Mouse (Mus musculus): Measurements from ENCODE around the gene Gpr176.

Gpr176 gene

DNA sequence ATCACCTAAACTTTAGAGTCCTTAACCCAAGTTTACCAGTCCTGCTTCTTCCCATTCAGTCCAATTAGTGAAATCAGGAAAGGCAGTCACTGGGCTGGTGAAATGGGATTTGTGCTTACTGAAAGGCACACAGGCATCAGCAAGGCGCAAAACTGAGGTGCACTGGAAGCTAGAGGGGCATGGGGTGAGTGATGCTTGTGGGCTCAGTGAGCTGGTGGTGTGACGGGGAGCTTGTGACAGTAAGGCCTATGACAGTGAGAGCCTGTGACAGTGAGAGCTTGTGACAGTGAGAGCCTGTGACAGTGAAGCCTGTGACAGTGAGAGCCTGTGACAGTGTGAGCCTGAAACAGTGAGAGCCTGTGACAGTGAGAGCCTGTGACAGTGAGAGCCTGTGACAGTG lies 71.6 kb downstream of the Gpr176 start:
- no peak for DNase-seq (ENCODE audit: low read depth)

- DNase-seq (ENCODE audit: low read depth) = no peak
Observed at GRCm38 (mm10) chr2:118301041-118301545, 72.1 kb downstream of the Gpr176 start.

- no peak for DNase-seq (ENCODE audit: low read depth)
Observed at GRCm38 (mm10) chr2:118299981-118300380, 73.2 kb downstream of the Gpr176 start.

GRCm38 (mm10) chr2:118298601-118299000 lies 74.6 kb downstream of the Gpr176 start:
- DNase-seq (ENCODE audit: low read depth) = no peak

DNA sequence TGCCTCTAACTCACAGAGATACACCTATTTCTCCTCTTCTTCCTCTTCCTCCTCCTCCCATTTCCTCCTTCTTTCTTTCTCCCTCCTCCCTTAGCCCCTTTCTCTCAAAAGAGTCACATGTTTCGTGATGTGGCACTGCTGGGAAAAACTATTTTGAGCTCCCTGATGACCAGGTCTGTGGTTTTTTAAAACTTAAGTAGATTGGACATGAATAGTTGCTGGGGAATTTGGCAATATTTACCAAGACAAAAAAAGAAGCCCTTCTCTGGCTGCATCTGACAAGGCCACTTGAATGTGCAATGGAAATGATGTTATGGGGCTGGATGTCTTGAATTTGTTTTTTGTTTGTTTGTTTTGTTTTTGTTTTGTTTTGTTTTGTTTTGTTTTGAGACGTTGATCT lies 75.3 kb downstream of the Gpr176 start:
- DNase-seq (ENCODE audit: low read depth) = peak; percentile 74

GRCm38 (mm10) chr2:118295505-118295904 lies 77.7 kb downstream of the Gpr176 start:
- DNase-seq (ENCODE audit: low read depth) = peak; percentile 91

GRCm38 (mm10) chr2:118293583-118293982 lies 79.6 kb downstream of the Gpr176 start:
- DNase-seq (ENCODE audit: low read depth) = no peak

DNA sequence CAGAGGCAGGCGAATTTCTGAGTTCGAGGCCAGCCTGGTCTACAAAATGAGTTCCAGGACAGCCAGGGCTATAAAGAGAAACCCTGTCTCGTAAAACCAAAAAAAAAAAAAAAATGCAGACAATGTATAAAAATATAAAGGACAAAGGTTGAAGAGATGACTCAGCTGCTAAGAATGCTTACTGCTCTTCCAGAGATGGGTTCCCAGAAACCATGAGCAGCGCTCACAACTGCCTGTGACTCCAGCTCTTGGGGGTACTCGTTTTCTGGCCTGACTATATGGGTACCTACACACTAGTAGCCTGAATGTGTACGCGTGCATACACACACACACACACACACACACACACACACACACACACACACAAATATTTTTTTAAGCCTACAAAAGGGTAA lies 84.2 kb downstream of the Gpr176 start:
- DNase-seq (ENCODE audit: low read depth) = peak; percentile 75

DNA sequence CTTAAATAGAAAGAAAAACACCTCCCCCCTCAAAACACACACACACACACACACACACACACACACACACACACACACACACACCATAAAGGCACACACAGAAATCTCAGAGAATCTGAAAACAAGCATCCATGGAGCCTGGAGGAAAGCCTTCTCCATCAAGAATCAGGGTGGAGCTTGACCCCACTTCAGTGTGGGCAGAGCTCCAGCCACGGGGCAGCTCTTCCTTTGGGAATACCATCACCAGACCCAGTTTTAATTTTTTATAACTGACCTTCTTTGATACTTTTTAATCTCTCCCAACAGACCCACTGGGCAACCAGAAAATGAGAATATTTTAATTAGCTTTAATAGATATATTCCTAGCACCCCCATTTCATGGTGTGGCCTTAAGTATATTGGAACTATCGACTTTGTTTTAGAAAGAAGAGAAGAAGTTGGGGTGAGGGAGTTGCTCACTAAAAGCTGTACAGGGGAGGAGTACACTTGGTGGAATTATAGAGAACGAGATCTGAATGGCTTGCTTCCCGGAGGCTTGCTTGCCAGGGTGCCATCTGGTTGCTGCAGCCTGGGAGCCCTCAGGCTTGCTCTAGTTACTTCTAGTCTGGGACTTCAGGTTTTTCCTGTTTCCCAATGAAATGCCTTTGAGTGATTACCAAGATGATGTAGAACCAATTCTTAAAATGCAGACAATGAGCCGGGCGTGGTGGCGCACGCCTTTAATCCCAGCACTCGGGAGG lies 84.7 kb downstream of the Gpr176 start:
- DNase-seq (ENCODE audit: low read depth) = peak; percentile 56

DNA sequence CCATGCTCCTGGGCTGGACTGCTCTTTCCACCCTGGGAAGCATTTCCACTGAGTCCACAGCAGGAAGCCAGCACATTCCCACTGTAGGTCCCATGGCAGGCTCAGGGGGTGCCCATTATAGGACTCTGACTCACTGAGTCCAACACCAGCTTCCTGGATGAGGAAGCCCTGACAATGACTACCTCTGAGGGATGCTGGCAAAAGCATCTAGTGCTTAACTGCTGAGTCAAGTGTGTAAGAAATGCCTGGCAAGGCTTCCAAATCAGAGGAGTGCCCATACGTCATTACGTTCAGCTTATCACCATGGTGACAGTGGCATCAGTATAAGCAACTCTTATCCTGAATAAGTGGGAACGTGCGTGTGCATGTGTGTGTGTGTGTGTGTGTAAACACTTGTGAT lies 85.5 kb downstream of the Gpr176 start:
- DNase-seq (ENCODE audit: low read depth) = peak; percentile 85

DNA sequence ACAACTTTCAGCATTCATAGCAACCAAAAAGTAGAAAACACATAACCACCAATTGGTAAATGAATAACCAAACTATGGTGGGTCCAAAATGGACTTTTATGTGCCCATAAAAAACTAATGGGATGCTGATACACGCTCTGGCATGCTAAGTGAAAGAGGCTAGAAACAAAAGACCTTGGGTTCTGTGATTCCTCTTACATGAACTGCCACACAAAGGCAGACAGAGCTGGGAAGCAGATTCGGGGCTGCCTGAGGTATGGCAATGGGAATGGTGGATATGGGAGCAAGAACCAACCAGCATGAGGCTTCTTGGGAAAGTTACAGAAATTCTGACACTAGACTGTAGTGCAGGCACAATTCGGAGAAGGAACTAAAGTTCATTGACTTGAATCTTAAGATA lies 90.8 kb downstream of the Gpr176 start:
- no peak for DNase-seq (ENCODE audit: low read depth)

- DNase-seq (ENCODE audit: low read depth) = no peak
Observed at GRCm38 (mm10) chr2:118278249-118278648, 95.0 kb downstream of the Gpr176 start.

DNA sequence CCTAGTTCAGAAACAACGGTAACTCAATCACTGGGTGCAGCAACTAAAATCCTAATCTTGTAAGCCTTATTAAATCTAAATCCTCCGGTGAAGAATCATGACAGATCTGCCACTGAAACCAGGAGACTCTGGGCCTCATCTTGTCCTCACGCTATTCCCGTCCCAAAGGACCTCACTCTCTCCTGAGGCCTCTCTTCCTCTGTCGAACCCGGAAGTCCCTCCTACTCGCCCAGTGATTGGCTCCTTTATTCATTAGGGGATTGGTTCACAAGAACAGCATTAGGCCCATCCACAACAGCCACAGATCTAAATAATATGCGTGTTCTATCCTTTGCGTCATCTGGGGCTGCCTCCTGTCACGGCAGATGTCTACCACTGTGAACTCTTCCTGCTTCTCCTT lies 101.6 kb downstream of the Gpr176 start:
- DNase-seq (ENCODE audit: low read depth) = no peak

DNA sequence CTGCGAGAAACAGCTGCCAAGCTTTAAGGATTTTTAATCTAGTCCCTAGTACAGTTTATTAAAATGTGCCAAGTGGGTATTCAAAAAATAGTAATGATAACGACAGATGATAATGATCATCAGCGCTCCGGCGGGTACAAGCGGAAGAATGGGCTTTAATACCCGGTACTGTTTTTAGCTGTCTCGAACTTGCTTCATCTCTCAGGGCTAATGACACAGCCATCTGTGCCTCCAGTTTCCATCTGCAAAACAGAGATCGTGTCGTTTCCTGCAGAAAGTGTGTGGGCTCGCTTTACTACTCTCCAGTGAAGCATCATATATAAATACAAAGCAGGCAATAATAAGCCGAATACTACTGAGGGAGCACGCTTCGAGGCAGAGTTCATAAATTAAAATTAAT lies 103.0 kb downstream of the Gpr176 start:
- DNase-seq (ENCODE audit: low read depth) = no peak

GRCm38 (mm10) chr2:118263914-118264201 lies 109.4 kb downstream of the Gpr176 start:
- DNase-seq (ENCODE audit: low read depth) = no peak

- peak; percentile 86 for DNase-seq (ENCODE audit: low read depth)
Observed at GRCm38 (mm10) chr2:118263151-118263913, 109.9 kb downstream of the Gpr176 start.

- DNase-seq (ENCODE audit: low read depth) = no peak
Observed at GRCm38 (mm10) chr2:118262673-118263072, 110.5 kb downstream of the Gpr176 start.

- no peak for DNase-seq (ENCODE audit: low read depth)
Observed at GRCm38 (mm10) chr2:118259746-118260145, 113.5 kb downstream of the Gpr176 start.

GRCm38 (mm10) chr2:118257094-118257493 lies 116.1 kb downstream of the Gpr176 start:
- DNase-seq (ENCODE audit: low read depth) = no peak

- peak; percentile 69 for DNase-seq (ENCODE audit: low read depth)
Observed at GRCm38 (mm10) chr2:118256621-118257053, 116.6 kb downstream of the Gpr176 start, which contains the start of gene Fsip1. Fsip1 (minus strand) TSS chr2:118256966.

DNA sequence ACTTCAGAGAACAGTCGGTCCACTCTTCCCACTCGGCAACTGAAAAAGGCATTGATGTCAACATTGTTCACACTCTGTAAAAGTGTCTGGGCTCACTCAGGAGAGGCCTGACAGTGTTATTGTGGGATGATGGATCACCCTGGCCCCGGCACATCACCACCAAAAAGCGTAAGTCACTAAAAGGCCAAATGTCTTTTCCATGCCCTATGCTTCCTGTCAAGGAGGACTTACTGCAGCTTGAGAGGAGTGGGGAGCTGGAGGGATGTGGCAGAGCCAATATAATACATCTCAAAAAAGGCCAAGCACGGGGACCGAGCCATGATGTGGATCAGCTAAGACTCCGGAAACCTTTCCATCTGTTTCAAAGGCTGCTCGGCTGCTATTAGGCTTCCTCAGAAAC lies 118.7 kb downstream of the Gpr176 start:
- DNase-seq (ENCODE audit: low read depth) = no peak

DNA sequence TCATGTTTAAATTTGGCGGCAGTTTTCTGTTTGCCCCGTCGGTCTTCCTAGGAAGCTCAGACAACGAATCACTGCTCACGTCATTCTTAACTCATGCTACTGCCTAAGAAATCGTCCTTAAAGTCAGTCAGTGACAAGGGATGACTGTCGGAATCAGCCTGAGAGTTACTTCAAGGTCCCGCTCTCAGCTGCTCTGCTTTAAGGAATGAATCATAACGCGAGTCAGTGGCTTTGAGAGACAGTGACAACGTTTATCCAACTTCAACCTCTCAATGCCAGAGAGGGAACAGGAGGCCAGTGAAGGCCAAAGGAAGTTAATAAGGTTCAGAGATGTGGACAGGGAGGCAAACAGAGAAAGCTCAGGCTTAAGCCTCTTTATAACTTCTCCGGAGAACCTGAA lies 124.3 kb downstream of the Gpr176 start:
- DNase-seq (ENCODE audit: low read depth) = peak; percentile 17

GRCm38 (mm10) chr2:118248016-118248415 lies 125.2 kb downstream of the Gpr176 start:
- no peak for DNase-seq (ENCODE audit: low read depth)

Measured in NIH3T3 (cell line).